Mouse (Mus musculus): ENCODE results near the gene Akr1b10. TPM values are rescaled to one million over a fixed set of nuclear protein-coding genes. Genes with fewer than 3 reads are reported as not detected.
"Not testable (repeated sequence)": the region's sequence is repeated elsewhere in the genome, so short reads cannot be mapped to it uniquely, and the experiment has no call there.

Gene Akr1b10
- 10 to 100 TPM; 36.4 to 50.5 TPM for total RNA-seq (2021)
- long read RNA-seq, experiment 1, transcript Akr1b10-201 (10 exons, 1,371 nt), result major isoform, 31 of 33 reads
- long read RNA-seq, experiment 1, partial matches to known transcripts, result 0 of 33 reads
- long read RNA-seq, experiment 1, other reads (novel, unspliced or antisense), result 0 of 33 reads
- long read RNA-seq, experiment 2, transcript Akr1b10-201 (10 exons, 1,371 nt), result major isoform, 31 of 36 reads
- long read RNA-seq, experiment 2, partial matches to known transcripts, result 2 of 36 reads
- long read RNA-seq, experiment 2, other reads (novel, unspliced or antisense), result 1 of 36 reads

DNA sequence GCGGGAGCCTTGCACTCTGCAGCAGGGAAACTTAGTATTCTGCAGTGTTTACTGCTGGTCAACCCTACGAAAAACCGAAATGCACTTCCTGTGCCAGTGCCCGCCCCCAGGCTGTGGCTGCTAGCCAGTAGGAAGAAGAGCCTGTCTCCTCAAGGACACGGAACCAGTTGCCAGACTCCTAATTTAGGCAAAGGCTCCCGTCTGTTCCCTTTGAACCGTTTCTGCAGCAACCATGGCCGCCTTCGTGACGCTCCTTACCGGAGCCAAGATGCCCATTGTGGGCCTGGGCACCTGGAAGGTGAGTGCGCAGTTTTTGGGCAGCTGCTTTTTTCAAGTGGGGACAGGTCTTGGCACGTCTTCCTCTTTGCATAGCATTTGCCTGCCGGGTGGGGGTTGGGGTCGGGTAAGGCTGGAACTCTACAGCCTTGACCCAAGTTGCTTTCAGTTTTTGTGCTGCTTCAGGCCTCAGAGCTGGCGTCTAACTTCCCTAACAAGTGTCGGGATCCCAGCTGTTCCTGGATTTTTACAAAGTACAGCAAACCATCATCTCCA is at the start of gene Akr1b10:
Akr1b10 (plus strand) TSS at position 109 of the 552 bp plus-strand sequence.
- intact Hi-C loops (cut with DNase I; ENCODE audit: low total_unique reads), result no loop called here

DNA sequence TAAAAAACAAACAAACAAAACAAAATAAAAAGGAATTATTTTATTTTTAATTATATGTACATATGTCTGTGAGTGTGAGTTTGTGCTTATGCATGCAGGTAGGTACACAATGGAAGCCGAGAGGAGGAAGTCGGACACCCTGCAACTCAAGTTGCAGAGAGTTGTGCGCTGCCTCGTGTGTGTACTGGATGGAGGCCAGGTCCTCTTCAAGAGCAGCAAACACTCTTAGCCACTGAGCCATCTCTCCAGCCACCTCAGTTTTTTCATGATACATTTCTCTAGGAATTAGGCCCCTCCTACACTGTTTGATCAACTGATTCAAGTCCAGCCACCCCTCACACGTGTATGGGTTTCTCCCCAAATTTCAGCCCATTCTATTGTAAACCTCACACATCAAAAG is 49.3 kb upstream of the Akr1b10 start:
- DNase-seq, result no peak
- intact Hi-C loops (cut with DNase I; ENCODE audit: low total_unique reads), result no loop called here

More for the DNA sequence above, at the start of gene Akr1b10:
- DNase-seq, result peak; percentile 81

DNA sequence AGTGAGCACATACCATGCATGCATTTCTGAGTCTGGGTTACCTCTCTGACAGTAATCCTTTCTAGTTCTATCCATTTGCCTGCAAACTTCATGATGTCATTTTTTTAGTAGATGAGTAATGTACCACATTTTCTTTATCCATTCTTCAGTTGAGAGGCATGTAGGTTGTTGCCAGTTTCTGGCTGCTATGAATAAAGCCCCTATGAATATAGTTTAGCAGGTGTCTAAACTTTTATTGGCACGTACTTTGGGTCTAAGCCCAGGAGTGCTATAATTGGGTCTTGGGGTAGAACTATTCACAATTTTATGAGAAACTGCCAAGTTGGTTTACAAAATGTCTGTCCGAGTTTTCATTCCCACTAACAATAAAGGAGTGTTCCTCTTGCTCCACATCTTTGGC is 46.2 kb upstream of the Akr1b10 start:
- intact Hi-C loops (cut with DNase I; ENCODE audit: low total_unique reads), result no loop called here
- DNase-seq, result no peak

DNA sequence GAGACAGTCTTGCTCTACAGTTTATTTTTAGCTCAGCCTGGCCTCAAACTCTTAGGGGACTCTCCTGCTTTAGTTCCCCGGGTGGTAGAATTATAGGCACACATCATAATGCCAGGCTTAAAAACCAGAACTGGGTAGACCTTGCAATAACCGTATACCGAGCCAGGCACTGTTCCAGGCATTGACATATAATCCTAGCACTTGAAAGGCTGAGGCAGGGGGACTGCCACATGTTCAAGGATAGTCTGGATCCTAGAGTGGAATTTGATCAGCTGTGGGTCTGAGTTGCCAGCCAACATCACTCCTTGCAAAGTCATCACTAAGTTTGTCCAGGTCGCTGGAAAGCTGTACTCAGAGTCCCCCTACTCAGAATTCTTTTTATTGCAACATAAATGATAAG is 42.0 kb upstream of the Akr1b10 start:
- DNase-seq, result no peak

DNA sequence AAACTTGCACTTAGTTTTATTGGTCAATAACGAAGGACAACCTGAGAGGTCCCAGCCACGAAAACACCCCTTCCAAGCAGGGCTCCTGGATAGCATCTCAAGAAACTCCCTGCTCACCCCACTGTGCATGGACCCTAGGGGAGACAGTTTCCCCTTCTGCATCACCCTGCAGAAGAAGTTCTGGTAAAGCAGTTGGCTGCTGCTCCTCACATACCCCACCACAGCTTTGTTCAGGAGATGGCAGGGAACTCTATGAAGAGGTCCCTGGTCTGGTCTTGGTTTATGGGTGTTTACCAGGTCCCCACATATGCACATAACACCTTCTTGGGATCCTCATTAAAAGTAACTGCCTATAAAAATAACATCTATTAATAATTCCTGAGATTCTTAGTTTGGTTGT is 41.5 kb upstream of the Akr1b10 start:
- intact Hi-C loops (cut with DNase I; ENCODE audit: low total_unique reads), result no loop called here

More for the DNA sequence above, 42.0 kb upstream of the Akr1b10 start:
- intact Hi-C loops (cut with DNase I; ENCODE audit: low total_unique reads), result no loop called here

DNA sequence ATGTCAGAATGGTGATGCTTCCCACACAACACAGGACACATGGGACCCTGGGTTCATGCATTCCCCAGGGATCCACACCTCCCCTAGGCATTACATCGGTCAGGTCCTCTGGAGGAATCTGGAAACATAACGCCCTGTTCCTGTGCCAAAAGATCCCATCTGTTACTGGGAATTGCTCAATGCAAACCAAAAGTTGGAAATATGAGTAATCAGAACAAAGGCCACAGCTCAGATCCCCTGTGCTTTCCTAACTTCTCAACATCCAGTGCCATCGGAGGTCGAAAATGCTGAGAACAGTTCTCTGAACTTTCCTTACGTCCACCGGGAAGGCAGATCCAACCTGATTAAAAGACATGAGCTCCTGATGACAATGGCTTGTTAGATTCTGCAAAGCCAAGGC is 40.6 kb upstream of the Akr1b10 start:
- DNase-seq, result no peak
- intact Hi-C loops (cut with DNase I; ENCODE audit: low total_unique reads), result no loop called here

More for the DNA sequence above, 41.5 kb upstream of the Akr1b10 start:
- DNase-seq, result no peak

DNA sequence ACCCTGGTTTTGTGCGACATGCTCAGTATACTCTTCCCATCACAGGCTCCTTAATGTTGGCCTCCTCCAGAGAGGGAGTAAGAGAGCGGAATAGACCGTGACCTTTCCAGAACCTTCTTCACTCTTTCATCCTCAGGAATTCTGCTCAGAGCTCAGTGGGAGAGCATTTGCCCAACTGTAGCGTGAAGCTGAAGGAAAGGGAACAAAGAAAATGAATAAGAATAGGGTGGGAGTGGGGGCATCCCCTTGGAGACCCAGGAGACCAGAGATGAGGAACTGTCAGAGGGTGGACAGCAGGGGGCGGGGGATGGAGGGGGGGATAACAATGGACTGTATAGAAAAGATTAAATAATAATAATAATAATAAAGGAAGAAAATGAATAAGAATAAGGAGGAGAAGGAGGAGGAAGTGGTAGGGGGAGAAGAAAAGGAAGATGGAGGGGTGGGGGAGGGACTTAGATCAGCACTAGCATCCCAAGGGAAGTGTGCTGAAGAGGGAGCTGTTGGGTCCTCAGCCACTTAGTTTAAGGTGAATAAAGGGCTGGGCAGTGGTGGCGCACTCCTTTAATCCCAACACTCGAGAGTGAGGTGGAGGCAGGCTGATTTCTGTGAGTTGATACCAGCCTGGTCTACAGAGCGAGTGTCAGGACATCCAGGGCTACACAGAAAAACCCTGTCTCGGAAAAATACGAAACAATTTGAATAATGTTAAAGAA is 39.7 kb upstream of the Akr1b10 start:
- intact Hi-C loops (cut with DNase I; ENCODE audit: low total_unique reads), result no loop called here
- no peak for DNase-seq

DNA sequence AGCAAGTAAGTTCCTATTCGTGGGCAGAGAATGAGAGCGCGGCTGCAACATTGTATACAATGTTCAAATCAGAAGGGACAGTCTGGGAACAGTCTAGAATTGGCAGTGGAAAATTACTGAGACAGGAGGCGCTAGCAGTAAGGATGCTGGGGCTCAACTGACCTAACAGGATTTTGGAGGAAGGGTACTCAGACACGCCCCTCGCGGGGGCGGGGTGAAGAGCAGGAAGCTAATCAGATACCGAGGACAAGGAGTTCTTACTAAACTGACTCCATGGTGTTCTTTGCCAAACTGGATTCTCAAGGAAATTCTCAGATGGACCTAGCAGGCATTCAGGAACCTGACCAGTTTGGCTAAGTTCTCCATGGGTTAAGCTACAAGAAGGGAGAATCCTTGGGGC is 39.1 kb upstream of the Akr1b10 start:
- intact Hi-C loops (cut with DNase I; ENCODE audit: low total_unique reads), result no loop called here
- DNase-seq, result no peak

DNA sequence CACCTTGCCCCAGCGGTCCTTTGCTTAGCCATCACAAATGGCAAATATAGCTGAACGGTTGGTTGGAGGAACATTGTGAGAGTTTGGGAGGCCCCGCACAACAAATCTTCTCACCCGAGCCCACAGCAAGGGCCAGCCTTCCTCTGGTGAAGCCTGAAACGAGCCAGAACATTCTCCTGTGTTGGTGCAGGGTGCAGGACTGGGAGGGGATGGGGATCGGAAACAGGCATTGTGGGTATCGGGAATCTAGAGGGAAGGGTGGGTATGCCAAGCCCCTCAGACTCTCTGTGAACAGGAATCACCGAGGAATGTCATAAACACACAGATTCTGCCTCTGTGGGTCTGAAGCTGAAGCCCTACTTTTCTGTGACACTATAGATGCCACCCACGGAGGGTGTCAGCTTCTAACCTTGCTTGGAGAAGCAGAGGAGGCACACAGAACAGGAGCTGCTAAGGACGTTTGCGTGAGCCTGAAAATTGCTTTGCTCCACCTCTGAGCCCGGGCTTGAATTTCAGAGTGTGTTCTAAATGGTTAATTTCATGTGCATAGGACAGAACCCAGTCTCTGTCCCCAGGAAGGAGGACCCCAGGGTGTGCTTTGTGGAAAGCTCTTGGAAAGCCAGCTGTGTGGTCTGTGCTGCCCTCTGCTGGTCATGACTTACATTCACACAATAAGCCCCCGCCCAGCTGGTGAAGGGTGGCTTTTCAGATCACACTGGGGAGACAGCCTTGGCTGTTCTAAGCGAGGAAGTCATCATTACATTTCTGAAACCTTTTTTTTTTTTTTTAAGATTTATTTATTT is 37.7 kb upstream of the Akr1b10 start:
- intact Hi-C loops (cut with DNase I; ENCODE audit: low total_unique reads), result no loop called here

DNA sequence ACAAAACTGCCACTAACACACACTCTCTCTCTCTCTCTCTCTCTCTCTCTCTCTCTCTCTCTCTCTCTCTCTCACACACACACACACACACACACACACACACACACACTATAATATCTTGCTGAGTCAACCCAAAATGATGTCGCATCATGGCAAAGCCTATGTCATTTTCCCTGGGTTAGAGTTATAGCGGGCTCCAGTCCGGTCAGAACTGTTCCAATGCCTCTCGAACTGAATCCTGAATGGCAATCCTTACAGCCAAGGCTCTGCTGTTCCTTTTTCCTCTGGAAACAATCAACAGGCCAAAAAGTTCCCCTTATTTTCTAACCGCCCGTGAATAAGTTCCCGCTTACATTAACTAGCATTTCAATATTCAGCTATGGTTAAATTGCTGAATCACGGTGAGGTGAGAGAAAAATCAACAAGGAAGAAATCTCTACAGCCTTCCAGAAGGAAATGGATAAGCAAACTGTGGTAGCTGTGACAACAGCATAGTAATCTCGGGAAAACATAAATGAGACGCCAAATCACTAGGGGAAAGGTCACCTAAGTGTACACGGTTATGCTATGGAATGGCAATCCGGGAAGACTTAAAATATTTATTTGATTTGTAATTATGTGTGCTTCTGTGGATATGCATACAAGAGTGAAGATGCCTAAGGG is 33.9 kb upstream of the Akr1b10 start:
- intact Hi-C loops (cut with DNase I; ENCODE audit: low total_unique reads), result no loop called here
- DNase-seq, result no peak

More for the DNA sequence above, 37.7 kb upstream of the Akr1b10 start:
- peak; percentile 62 for DNase-seq

DNA sequence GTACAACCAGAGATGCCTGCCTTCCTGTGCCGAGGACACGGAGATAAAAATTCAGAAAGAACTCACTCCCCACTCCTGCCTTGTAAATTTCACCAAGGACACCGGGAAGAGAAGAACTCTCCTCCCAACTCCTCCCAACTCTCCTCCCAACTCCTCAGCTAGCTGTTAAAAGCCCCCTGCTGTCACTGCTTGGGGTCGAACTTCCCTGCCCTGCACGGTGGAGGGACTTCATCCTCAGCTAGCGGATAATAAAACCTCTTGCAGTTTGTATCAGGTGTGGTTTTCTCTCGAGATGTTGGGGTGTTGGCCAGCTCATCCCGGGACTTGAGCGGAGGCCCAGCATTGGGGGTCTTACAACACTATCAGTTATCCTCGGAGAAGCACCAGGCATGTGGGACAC is 32.5 kb upstream of the Akr1b10 start:
- intact Hi-C loops (cut with DNase I; ENCODE audit: low total_unique reads); DNase-seq: not testable (repeated sequence)

DNA sequence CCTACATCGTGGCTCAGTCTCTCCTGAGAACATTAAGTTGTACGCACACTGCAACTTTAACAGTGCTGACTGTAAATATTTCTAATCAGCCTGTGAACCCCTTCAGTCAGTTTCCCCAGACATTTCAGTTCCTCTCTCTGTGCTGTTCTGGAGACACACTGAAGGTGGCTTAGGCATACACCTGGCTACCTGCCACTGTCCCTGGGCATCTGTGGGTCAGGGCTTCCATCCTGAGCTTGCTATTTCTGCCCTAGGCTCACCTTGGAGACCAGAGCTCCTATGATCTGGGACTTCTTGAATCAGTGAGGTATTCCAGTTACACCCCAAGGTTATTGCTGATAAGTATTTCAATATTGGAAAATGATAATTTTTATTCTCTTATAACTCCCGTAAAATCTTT is 31.6 kb upstream of the Akr1b10 start:
- DNase-seq, result no peak
- intact Hi-C loops (cut with DNase I; ENCODE audit: low total_unique reads), result no loop called here

DNA sequence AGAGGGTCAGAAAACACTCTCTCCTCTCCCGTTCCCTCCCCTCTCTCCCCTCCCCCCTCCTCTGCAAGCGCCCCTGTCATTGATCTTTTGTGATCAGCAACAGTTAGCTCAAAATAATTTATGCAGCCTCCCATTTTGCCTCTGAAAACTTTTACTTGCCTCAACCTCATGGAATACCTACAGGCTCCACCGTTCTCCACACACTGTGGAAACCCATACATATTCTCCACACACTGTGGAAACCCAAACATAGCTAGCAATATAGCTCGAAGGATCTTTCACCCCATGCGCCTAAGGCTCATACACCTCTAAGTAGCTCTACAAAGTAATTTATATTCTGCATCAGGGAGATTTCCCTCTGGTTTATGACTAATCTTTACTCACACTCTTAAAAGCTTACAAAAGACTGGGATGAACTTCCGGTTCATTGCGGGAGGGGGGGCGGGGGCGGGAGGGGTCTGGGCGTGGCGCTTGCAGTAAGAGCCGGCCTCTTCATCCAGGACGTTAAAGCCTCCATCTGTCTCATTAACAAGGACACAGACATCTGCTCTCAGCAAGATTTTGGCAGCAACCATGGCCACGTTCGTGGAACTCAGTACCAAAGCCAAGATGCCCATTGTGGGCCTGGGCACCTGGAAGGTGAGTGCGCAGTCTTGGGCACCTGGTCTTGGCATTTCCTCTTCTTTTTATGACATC is 30.2 kb upstream of the Akr1b10 start, which contains the start of gene Akr1b8:
Akr1b8 (plus strand) TSS at position 462 of the 696 bp plus-strand sequence.
- no peak for DNase-seq
- intact Hi-C loops (cut with DNase I; ENCODE audit: low total_unique reads), result no loop called here

DNA sequence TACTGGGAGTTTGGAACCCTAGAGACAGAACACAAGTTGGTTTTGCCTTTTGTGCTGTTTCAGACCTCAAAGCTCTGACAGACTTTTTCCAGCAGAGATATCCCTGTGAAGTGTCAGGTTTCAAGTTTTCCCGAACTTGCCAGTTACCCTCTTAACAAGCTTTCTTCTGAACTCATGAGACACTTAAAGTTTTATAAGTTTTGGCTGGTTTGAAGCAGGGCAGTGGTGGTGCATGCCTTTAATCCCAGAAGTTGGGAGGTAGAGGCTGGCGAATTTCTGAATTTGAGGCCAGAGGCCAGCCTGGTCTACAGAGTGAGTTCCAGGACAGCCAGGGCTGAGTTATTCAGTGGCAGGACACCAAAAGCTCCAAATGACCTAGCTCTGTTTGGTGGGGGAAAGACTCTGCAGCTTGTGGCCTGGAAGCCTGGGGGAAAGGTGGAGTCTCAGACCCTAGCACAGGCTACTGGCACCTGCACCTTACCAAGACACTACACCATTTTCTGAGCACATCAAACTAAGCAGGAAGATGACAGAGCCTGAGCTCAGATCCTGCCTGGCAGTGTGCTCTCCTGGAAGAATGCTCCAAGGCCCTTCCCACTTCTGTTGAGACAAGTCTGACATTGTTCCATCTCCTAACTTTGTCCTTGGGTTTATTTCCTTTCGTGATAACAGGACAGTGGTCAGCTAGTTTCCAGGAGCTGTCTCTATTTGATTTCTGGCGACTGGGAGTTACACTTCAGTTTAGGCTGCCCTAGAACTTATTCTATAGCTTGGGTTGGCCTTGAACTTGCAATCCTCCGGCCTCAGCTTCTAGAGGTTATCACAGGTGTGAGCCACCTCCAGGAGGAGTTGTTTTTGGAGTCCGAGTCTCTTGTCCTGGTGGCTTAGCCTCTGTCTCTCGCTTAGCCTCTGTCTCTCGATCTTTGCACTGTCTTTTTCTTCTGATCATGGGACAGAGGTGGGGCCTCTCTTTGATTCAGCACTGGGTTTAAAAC is 29.4 kb upstream of the Akr1b10 start:
- DNase-seq, result no peak
- intact Hi-C loops (cut with DNase I; ENCODE audit: low total_unique reads), result no loop called here

DNA sequence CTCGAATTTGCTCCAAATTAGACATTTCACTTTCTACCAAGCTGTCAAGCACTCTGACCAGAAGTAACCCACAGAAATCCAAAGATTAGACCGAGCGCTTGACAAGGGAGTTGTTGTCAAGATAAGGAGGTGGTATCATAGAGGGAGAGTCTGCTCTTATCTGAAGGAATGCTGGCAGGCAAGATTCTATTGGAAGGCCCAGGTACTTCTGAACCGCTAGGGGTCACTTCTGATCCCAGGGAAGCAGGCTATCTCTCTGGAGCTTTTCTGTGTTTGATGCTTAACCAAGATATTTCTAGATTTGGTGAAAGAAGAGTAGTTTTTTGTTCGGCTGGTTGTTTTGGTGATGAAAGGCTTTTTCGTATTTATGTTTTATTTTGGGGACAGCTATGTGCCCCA is 28.7 kb upstream of the Akr1b10 start:
- intact Hi-C loops (cut with DNase I; ENCODE audit: low total_unique reads), result no loop called here
- DNase-seq, result no peak

DNA sequence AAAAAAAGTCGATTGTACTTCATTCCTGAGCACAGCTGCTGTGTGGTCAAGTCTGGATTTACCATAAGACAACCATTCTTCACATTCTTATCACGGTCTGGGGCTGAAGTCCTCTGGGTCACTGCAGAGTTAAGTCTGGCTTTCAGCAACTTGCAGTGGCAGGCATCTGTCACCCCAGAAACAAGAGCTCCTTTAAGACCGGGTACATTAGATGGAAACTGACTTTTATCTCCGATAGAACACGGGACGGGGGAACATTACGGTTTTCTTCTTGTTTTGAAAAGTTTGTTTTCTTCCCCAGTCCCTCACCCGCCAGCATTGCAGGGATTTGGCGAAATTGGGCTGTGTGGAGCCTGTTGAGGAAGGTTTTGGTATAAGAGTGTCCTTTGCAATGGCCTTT is 28.2 kb upstream of the Akr1b10 start:
- intact Hi-C loops (cut with DNase I; ENCODE audit: low total_unique reads), result no loop called here
- no peak for DNase-seq

DNA sequence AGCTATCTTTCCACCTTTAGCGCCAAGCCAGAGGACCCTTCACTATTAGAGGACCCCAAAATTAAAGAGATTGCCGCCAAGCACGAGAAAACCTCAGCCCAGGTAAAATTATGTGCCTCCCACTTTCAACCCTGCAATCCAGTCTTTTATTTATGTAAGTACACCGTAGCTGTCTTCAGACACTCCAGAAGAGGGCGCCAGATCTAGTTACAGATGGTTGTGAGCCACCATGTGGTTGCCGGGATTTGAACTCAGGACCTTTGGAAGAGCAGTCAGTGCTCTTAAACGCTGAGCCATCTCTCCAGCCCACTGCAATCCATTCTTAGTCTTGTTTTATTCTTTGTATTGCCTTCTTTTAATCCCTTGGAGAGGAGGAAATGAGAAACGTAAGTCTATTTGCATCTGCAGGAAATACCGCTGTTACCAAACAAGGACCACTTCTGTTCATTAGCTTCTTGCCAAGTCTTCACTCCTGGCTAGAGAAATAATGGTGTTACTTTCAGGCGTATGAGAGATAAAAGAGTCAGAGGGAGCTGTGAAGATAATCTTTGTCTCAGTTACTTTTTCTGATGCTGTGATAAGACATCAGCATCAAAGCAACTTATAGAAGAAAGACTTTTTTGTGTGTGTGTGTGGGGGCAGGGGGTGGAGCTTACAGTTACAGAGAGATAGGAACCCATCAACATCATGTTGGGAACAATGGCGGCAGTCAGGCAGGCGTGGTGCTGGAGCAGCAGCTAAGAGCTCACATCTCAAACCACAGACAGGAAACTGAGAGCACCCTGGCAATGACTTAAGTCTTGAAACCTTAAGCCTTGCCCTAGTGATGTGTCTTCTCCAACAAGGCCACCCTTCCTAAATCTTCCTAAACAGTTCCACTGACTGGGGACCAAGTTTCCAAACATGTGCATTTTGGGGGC is 19.5 kb upstream of the Akr1b10 start:
- intact Hi-C loops (cut with DNase I; ENCODE audit: low total_unique reads), result no loop called here
- no peak for DNase-seq

Data from gastrocnemius, postnatal 14 days (tissue).